Mouse (Mus musculus): ENCODE results near the gene Cdon.
A peak's percentile ranks its signal among the peaks of the same experiment; 100 is the strongest.
"Not testable (repeated sequence)": the region's sequence is repeated elsewhere in the genome, so short reads cannot be mapped to it uniquely, and the experiment has no call there.

Gene Cdon

GRCm38 (mm10) chr9:35420805-35421719 lies at the start of gene Cdon:
Gene Cdon (plus strand): TSS chr9:35421128.
- peak; percentile 59 for DNase-seq (ENCODE audit: extremely low read depth, low read depth)

DNA sequence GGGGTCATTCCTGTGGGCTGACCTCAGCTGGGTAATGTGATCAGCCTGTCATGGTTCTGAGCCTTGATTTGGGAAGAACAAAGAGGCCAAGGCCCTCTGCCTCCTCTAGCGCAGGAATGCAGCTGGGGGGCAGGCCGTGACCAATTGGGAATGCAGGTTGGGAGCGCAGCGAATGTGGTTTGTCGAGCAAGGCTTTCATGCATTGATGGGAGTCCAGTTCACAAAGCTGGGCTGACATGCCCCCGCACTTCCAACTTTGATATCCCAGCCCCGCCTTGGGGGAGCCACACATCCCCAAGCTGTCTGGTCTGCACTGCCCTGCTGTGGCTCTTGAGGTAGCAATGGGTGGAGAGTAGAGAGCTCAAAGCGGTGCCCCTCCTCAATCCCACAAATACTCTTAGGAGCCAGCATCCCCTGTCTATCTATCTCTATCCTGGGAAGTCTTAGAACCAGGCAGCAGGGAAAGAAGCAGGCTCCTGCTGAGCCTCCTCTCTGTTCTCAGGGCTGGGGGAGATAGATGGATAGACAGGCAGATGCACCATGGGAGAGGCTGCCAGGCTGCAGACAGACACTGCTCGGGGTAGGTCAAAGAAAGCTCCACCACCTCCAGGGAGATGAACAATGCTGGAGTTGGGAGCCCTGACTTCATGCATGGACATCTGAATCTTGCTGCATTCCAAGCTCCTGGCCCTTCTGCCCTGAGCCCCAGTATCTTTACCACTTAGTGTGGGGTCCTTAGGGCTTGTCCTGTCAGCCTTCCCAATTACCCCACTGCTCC lies 48.4 kb upstream of the Cdon start:
- DNase-seq (ENCODE audit: extremely low read depth, low read depth), result no peak

DNA sequence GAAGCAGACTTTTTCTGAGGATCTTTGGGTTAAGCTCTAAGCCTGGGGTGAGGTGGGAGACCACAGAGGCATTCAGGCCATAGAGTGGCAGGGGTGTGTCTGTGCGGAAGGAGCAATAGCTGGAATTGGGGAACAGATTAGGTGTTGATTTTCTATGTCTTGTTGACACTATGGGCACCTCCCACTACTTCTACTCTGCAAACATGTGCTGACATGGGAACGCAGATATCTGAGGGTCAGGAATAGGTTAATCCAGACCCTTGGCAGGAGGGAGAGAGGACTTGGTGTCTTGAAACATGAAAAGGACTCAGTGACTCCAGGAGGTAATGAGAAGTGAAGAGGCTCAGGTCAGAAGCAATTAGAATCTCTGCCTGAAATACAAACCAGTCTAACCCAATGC lies 43.0 kb upstream of the Cdon start:
- DNase-seq (ENCODE audit: extremely low read depth, low read depth), result no peak

DNA sequence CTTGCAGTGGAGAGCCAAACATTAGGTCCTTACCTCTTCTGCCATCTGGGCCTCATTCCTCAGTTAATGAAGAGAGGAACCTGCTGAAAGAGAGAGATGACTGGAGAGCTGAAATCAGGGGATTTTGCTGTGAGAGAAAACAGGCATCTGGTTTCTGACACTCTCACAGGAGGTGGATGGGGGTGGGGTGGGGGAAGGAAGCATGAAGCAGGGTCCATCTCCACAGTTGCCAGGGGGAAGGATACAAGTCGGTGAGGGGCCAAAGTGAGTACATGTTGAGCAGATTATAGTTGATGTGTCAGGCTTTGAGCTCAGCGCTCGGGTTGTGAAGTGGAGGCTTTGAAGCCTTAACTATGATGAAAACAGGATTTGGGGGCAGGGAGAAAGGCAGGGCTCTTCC lies 41.9 kb upstream of the Cdon start:
- no peak for DNase-seq (ENCODE audit: extremely low read depth, low read depth)

DNA sequence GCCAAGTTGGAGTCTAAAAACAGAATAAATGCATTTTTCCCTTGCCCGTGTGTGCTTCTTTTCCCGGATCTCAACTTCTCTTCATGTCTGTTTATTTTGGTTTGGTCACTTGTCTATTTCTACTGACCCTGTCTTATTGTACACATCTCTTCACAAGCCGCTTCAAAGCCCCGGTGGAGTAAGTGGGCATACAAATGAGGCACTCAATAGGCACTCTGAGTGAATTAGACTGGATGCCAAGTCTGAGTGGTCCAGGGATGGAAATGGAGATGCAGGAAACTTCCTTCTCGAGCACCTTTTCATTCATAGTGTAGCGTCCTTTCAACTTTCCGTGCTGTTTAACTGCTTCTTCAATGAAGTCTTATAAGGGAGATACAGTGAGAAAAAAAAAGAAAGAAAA lies 21.0 kb upstream of the Cdon start:
- no peak for DNase-seq (ENCODE audit: extremely low read depth, low read depth)

DNA sequence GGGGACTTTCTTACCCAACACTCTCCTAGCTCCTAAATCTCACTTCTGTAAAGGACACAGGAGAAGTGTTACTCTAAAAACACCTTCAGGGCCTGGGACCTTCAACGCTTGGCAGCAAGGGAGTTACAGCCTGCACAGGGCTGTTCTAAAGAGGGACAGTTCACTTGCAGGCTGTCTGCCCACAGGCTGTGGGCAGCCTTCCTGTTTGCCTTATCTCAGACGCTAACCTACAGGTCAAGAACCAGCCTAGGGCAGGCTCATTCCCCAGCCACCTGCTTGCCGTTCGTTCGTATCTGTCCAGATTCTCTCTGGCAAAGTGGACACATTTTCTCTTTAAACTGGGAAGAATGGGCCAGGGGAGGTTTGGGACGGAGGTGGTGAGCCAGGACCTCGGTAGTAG lies 20.5 kb upstream of the Cdon start:
- no peak for DNase-seq (ENCODE audit: extremely low read depth, low read depth)

DNA sequence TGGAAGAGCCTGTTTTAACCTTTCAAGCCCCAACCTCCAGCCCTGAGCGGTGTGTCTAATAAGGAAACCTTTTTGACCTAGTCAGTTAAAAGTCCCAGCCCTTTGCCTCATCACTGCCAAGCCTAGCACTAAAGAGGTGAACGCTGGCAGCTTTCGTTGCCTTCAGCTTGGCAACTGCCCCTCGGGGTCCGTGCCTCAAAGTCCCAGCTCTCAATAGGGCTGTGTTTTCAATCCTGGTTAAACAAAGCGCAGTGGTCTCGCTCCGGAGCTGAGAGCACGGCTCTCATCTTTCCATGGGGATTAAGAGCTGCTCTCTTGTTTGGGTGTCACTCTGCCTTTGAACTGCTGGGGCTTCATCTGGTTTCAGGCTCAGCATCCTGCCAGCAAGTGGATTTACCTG lies 20.1 kb upstream of the Cdon start:
- DNase-seq (ENCODE audit: extremely low read depth, low read depth), result no peak

- no peak for DNase-seq (ENCODE audit: extremely low read depth, low read depth)
These were observed 18.3 kb upstream of the Cdon start for GRCm38 (mm10) chr9:35402584-35402991.

GRCm38 (mm10) chr9:35403490-35403889 lies 17.4 kb upstream of the Cdon start:
- no peak for DNase-seq (ENCODE audit: extremely low read depth, low read depth)

GRCm38 (mm10) chr9:35405038-35405905 lies 15.7 kb upstream of the Cdon start:
- DNase-seq (ENCODE audit: extremely low read depth, low read depth), result no peak

DNA sequence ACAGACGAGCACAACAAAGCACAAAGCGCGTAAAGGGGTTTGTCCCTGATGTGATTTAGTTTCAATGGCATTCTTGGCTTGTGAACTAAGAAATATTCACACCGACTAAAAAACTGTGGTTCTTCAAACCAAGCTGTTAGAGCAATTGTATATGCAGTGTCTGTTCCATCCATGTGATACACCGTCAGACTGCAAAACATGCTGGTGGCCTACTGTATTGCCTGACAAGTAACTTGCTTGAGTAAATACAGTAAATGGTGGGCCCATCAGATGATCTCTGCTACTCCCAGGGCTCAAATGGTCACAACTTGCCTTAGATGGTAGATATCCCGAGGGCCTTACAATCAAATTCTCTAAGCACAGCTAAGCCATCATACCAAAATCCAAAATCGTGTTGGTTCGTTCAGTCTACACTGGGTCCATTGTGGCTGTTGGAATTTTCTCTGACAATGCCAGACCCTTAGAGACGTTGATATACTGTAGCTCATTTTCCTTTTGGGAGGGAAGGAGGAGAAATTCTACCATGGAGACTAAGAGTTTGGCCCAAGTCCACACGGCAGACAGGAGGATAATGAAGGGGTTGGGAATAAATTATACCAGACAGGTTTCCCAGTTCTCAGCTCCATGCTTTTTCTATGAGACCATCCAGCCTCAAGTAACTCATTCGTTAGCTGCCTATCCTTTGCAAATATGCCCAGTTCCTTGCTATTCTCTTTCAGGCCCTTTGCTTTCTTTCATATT lies 9.5 kb upstream of the Cdon start:
- no peak for DNase-seq (ENCODE audit: extremely low read depth, low read depth)

- DNase-seq (ENCODE audit: extremely low read depth, low read depth), result no peak
These were observed 9.0 kb upstream of the Cdon start for GRCm38 (mm10) chr9:35411975-35412374.

- peak; percentile 26 for DNase-seq (ENCODE audit: extremely low read depth, low read depth)
These were observed 855 bp downstream of the Cdon start for GRCm38 (mm10) chr9:35421730-35422235.

GRCm38 (mm10) chr9:35422405-35422941 lies 1.5 kb downstream of the Cdon start:
- DNase-seq (ENCODE audit: extremely low read depth, low read depth), result no peak

- no peak for DNase-seq (ENCODE audit: extremely low read depth, low read depth)
These were observed 2.3 kb downstream of the Cdon start for GRCm38 (mm10) chr9:35423265-35423664.

DNA sequence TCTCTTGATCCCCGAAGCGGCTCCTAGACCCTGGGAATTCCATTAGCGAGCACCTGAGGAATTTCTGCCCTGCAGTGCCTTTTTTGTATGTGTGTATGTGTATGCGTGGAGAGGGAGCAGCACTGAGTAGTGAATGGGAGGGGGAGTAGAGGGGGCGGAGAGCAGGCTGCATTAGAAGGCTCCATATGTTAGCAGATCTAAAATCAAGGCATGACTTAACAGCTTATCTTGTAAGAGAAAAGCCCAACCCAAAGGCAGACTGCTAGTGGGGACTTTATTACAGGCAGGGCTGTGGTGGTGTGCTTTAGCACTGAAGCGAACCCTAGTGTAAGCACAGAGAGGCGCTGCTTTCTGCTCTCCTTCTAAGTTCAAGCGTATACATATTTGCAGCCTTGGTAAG lies 3.7 kb downstream of the Cdon start:
- DNase-seq (ENCODE audit: extremely low read depth, low read depth), result no peak

- no peak for DNase-seq (ENCODE audit: extremely low read depth, low read depth)
These were observed 9.5 kb downstream of the Cdon start for GRCm38 (mm10) chr9:35430476-35430875.

DNA sequence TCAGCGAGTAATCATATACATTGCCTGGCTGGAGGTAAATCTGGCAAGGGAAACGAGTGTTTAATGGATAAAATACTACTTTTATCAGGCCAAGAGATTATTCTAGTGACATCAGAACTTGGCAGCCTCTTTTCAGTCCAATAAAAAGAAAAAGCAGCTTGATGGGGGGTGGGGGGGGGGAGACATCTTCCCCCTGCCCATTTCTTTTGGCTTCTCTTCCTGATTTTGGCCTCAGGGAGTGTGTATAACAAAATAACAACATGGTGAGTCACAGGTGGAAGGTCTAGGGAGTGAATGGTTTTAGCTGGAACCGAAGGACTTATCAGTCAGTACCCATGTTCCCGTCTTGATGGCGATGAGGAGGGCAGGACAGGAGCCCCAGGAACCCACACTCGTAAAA lies 10.5 kb downstream of the Cdon start:
- no peak for DNase-seq (ENCODE audit: extremely low read depth, low read depth)

DNA sequence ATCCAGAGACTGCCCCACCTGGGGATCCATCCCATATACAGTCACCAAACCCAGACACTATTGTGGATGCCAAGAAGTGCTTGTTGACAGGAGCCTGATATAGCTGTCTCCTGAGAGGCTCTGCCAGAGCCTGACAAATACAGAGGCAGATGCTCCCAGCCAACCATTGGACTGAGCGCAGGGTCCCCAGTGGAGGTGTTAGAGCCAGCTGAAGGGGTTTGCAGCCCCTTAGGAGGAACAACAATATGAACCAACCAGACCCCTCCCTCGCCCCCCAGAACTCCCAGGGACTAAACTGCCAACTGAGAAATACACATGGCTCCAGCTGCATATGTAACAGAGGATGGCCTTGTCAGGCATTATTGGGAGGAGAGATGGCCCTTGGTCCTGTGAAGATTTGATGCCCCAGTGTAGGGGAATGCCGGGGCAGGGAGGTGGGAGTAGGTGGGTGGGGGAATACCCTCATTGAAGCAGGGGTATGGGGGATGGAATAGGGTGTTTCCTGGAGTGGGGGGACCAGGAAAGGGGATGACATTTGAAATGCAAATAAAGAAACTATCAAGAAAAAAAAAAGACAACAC lies 11.9 kb downstream of the Cdon start:
- not testable (repeated sequence) for DNase-seq (ENCODE audit: extremely low read depth, low read depth)

GRCm38 (mm10) chr9:35434340-35434739 lies 13.4 kb downstream of the Cdon start:
- no peak for DNase-seq (ENCODE audit: extremely low read depth, low read depth)
